Mouse (Mus musculus) adrenal gland, adult 8-10 months (tissue): ENCODE measurements at regions not wholly inside any gene's neighbourhood (a gene's known extent, or its start where the extent isn't known, plus 50 kb on each side); places are given as distances from the start of the nearest gene placed in this dataset.

Experiments used
- DNase-seq: peaks from one replicate; pipeline ENCODE4 v3.0.0; 2022

GRCm38 (mm10) chr8:7718898-7719696 is 941.9 kb downstream of the Efnb2 start:
- no peak for DNase-seq

GRCm38 (mm10) chr8:7710764-7711163 is 950.3 kb downstream of the Efnb2 start:
- DNase-seq: no peak

GRCm38 (mm10) chr8:7709406-7709805 is 951.6 kb downstream of the Efnb2 start:
- no peak for DNase-seq

- no peak for DNase-seq
Measured at GRCm38 (mm10) chr8:7691355-7691996, 969.6 kb downstream of the Efnb2 start.

GRCm38 (mm10) chr8:7653804-7654203 is 1007.2 kb downstream of the Efnb2 start:
- DNase-seq: no peak
